Mouse (Mus musculus) retina, adult 2 months (tissue): Measurements from ENCODE around the gene Lpar3.

Experiments used
- DNase-seq: peaks from one replicate; pipeline ENCODE4 v3.0.0-alpha.2; 2012; ENCODE audit warnings: low read depth, low spot score

The Lpar3 gene

DNA sequence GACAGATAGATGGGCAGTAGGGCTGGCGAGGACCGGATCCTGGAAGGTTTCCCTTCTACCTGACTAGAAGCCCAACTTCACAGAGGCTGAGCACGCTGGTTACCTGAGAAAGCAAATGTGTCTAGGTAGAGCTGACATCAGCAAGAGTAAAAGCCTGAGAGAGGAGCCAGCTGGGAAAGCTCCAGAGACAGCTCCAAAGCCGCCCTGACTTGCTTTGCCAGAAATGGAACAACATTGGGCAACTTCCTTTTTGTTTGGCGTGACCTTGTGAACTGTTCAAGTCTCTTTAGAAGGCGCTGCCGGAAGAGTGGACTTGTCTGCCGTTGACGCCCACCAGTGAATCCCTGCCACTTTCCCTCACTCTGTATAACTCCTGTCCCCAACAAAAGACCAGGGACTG is 39.4 kb downstream of the Lpar3 start:
- no peak for DNase-seq

DNA sequence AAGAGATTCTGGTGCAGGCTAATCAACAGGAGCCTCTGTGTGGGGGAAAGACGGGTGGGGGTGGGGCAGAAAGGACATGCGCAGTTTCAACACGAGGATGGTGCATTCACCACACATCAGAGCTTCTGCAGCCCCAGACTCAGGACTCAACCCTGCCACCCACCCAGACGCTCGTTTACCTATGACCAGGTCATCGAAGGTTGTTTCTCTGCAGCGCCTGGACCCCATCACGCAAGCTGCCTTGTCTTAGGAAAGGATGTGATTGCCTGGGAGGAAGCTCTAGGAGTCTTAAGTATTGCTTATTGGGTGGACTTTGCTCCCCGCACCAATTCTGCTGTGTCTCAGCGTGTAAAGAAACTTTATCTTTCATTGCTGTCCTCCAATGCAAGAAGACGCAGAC is 40.1 kb downstream of the Lpar3 start:
- no peak for DNase-seq

DNA sequence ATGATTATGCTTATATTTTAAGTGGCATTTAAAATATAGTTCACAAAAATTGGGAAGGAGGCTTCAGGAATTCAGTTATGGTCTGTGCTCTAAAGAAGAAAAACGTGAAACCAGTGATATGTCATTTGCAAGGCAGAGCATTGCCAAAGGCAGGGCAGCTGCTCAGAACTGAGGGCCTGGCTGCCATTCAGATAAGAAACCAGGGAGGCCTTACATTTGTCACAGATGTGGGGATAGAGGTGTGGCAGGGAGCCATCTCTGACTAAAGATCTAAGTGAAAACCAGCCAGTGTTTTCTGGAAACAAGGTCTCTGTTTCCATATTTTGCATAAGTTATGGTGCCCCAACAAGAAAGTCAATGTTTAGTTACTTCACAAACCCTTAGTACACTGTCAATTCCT is 41.8 kb downstream of the Lpar3 start:
- no peak for DNase-seq

DNA sequence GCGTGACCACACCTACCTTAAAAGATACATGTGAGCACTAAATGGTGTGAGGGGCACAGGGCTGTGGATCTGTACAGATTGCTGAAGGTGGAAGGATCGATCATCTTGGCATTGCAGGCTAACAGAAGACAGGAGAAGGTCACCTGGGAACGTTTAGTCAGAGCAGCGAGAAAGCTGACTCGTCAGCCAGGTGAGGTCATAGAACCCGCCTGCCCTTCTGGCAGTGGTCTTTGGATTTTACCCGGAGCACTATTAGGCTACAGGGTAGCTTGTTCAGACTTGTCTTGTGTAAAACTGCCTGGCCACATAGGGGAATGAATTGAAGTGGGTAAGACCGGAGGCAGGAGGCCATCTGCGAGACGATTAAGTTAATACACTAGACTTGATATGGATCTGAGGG is 43.4 kb downstream of the Lpar3 start:
- DNase-seq: no peak

DNA sequence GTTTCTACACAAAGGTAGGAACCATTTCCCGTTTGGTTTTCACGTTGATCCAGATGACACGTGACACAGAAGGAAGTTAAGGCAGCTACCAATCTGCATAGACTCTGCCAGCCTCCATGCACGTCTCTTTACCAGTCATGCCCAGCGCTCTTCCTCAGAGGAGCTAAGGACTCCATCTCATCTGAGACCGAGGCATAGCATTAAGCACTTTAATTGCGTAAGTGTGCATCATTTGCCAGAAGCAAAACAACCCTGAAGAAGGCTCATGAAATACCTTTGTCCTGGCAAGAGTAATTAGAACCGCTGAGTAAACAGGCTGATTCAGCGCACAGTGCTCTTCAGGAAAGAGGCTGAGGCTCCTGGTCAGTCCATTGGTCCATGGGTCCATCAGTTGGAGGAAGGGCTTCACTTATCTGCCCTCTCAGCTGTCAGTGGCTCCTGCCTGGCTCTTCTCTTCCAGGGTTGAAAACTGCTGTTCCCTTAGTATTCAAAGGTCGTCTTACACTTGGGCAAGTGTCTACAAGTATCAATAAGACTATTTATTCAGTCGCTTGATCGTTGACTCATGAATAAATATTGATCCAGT is 44.9 kb downstream of the Lpar3 start:
- no peak for DNase-seq

DNA sequence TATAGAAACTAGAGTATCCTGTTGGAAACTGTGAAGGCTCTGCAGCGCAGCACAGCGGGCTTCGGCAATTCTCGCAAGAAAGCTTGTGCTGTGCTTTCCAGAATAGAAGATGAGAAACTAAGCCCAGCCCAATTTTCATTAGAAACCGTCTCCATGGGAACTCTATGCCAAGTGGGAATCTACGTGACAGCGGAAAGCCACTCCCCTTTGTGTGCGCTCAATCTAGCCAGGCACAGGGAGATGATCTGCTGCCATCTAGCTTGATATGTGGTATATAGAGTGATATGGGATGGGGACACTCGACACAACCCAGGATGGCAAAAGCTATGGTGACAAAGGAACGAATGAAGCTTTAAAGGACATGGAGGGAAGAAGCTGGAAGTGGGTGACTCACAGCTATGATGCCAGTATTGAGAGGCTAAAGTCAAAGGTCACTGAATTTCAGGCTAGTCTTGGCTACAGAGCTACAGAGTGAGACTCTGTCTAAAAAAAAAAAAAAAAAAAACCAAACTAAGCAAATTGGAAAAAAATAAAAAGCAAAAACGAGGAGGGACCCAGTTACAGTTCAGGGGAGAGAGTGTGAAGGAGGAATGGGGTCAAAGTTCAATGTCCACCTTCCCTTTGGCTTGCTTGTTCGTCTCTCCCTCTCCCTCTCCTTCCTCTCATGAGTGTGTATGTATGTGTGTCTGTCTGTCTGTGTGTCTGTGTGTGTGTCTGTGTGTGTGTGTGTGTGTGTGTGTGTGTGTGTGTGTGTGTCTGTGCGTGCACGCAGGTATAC is 47.5 kb downstream of the Lpar3 start:
- DNase-seq: no peak

DNA sequence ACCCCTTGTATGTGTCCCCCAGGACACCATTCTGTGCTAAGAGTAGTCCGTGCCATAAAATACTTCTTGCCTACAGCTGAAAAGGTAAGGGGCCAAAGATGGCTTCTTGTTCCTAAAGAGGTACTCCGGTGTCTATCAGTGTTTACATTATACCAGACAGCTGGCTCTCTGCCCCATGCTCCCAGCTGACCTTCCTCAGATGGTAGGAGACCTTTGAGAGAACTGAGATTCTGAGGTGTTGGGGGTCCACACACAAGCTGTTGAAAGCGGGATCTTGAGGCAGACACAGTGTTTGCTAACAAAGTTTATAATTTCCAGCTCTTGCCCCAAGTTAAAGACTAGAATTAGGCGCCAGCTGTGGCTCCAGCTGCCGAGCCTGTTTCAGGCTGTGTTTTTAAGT is 53.7 kb downstream of the Lpar3 start:
- DNase-seq: no peak

DNA sequence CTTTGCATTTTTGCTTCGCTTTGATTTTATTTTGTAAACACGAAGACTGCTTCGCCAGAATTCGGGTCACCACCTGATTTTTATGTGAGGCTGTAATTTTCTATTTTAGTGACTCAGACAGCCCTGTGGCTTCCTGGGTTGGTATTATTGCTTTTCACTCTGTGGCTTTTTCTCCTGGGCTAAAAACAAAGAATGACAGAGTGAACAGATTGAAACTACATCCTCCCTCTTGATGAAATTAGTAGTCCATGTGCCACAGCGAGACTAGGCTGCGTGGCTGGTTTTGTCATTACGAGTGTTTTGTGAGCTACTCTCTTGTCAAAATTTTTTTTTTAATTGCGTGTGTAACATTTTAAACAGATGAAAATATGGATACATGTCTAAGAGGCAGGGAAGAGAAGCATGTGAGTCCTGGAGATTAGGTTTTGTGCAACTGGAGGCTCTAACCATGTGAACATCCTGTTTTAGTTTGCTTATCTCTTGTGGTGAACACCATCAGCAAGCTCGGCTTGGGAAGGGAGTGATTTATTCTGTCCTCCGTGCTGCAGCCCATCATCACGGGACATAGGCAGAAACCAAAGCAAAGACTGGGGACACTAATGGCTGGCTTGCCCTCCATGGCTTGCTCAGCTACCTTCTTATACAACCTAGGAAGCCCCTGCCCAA is 54.7 kb downstream of the Lpar3 start:
- DNase-seq: no peak

DNA sequence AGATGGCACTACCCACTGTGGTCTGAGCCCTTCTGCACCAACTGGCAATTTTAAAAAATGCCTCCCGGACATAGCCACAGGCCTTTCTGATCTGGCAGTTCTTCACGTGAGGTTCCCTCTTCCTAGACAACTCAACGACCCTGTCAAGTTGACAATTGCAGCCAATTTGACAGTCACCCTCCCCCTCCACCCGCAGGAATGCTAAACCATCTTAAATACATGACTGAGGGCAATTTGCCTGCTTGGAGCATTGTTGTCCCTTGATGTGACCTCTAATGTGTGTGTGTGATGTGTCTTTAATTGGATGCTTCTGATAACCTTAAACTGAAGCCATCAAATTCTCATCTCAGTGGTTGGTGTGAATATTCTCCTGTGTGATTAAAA is 55.3 kb downstream of the Lpar3 start:
- DNase-seq: no peak

DNA sequence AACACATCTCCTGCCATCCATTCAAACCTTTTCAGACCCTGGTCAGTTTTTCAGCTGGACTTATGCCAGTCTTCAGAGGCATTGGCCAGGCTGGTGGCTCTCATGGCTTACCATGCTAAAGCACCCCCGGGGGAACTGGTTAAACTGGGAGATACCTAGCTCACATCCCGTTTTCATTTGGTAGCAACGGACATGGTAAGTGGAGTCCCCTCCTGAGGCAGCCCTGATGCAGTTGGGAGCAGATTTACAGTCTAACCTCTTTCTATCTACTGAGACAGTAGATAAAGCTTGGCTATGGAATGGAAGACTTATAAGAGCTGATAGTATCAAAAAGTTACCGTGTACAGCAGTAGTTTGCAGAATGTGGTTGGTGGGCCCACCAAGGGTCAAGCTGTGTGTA is 56.2 kb downstream of the Lpar3 start:
- no peak for DNase-seq

DNA sequence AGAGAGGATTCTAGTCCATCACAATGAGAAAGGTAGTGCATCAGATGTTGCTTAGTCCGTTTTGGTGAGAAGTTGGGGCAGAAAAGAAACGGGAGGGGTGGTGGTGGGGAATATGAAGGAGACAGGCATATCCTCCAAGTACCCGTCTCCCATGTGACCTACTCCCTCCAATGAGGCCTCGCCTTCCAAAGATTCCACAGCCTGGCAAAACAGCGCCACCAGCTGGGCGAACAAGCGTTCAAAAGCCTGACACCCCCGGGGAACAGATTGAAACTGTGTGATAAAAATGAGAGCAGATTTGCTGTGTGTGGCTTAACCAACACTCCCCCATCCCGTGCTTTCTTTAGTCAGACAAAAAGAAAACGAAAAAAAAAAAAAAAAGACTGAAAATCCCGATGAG is 56.7 kb downstream of the Lpar3 start:
- DNase-seq: no peak

DNA sequence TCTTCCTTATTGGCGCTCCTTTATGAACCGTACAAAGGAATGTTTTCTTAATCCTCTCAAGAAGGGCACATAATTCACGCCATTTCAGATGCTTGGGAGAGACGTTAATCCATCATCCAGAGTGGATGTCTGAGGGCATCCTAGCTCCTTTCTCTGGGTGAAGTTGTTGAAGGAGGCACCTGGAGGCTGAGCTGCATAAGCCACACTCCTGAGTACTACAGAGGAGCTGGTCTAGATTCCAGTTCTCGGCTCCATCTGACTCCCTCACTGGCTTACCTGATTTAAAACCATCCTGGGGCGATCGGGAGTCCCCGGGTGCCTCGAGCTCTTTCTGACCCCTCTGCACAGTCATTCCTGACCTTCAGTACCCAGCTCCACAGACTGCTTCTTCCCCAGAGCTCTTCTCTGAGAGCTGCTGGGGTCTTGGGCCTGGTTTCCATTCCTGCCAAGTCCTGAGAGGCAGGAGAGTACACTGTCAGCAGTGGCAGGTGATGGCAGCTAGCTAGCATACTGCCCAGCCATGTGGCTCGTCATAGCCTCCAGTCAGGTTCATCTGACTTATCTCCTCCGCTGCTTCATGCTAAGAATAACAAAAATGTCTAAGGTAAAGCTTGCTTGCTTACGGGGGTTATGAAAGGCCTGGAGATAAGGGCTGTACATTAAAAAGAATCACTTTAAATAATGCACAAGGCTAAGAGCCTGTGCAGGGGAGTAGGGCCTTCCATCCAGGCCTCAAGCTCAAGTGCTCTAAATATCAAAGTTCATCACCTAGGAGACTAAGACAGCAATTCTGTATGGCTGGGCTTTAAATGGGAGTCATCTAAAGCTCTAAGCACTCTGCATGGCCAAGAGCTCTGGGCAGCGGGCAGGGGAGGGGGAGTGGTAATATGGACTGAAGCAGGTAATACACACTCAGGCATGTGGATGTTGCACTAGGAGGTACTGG is 57.7 kb downstream of the Lpar3 start:
- no peak for DNase-seq

DNA sequence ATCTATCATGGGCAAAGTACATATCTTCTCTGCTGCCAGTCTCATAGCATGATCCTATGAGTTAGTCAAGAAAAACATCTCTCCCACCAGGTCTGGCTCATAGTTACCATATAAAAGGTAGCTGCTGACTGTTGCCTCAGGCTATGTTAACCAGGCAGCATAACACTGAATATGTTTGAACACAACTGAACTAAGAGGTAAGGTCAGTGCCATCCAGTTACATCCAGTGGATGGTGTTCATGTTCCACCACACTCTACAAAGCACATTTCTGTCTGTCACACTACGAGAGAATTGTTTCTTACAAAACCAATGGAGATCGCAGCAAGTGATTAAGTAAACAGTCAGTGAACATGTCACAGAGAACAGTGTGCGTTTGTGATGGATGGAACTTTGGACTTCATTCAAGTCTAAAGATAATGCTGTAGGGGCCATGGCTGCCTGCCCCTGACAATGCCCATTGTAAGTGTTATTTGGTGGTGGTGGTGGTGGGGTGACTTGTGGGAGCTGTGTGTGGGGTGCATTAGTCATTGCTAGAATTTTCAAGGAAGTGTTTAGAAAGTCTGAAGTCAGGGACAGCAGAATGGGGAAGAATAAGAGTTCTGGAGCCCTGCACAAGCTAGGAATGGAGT is 63.1 kb downstream of the Lpar3 start:
- no peak for DNase-seq

DNA sequence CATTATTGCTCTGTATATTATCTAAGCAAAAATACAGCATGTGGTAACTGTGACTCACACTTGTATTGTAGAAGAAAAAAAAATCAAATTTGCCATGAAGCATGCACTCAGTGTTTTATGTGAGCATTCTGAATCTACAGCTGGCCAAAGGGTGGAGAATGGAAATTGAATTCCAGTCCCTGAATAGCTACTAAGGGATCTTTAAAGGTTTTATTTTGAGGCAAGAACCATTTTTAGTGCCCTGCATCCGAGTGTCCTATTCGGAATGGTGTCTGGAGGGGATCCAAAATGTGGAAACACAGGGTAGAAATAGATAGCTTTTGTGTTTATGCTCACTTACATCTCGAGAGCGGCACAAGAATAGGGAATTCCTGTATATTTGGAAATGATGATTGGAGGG is 65.4 kb downstream of the Lpar3 start:
- no peak for DNase-seq

DNA sequence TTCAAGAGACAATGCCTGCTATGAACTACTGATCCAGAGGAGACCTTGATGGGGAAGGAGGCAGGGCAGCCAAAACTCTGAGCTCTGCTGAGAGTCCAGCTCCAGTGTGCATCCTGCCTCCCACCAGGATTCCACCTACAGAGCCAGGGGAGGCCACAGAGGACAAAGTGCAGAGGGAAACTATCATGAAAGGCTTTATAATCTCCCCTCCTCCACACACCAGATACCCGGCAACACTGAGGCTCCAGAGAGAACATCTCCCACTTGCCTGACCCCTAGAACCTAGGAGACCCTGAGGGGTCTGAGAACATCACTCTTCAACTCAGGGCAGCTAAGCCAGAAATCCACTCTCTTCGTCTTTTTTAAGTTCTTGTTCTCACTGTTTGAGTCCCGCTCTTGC is 71.2 kb downstream of the Lpar3 start:
- no peak for DNase-seq

DNA sequence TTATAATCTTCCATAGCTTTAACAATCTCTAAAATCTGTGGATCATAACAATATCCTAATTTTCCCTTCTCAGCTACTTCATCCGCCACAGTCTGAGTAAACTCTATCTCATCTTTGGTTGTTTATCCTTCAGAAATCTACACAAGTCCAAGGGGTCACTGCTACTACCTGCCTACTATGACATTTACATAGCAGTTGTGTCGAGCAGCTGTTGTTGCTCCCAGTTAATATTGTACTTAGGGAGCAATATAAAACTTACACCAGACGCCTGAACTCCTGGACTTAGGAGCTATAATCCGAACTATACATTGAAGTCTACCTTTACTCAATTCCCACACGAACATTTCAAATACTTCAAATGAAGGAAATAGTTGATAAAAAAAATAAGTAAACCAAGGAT is 71.8 kb downstream of the Lpar3 start:
- no peak for DNase-seq

DNA sequence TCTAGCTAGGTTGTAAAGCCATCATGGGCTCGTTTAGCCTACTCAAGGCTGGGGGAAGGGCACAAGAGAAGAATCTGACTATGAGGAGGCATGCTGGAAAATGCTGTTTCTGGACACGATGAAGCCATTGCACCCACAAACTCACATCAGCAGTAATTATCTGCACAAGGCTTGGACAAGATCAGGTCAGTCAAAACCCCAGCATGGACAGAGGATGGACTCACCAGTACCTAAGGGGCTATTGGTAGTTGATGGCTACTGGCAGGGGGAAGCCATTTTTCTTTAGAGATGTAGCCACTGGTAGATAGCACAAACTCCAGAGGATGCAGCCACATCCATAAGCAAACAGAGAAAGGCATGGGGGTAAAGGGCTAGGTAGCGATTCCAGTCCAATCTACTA is 81.7 kb downstream of the Lpar3 start:
- DNase-seq: no peak

DNA sequence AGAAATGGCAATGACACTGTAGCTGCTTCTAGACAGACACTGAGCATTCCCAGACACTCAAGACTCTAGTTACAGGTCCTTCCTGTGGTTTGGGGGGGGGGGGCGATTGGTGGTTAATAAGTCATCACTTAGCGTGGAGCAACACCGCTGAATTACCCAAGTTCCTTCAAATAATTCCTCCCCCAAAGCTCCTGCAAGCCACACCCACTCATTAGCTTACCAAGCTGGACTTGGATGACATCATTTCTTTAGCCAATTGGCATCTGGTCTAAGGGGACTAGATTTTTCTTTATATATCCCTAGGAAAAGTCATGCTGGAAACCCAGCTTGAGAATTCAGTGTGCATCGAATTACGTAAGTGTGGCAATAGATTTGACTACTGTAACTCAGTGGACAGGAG is 82.4 kb downstream of the Lpar3 start:
- no peak for DNase-seq

DNA sequence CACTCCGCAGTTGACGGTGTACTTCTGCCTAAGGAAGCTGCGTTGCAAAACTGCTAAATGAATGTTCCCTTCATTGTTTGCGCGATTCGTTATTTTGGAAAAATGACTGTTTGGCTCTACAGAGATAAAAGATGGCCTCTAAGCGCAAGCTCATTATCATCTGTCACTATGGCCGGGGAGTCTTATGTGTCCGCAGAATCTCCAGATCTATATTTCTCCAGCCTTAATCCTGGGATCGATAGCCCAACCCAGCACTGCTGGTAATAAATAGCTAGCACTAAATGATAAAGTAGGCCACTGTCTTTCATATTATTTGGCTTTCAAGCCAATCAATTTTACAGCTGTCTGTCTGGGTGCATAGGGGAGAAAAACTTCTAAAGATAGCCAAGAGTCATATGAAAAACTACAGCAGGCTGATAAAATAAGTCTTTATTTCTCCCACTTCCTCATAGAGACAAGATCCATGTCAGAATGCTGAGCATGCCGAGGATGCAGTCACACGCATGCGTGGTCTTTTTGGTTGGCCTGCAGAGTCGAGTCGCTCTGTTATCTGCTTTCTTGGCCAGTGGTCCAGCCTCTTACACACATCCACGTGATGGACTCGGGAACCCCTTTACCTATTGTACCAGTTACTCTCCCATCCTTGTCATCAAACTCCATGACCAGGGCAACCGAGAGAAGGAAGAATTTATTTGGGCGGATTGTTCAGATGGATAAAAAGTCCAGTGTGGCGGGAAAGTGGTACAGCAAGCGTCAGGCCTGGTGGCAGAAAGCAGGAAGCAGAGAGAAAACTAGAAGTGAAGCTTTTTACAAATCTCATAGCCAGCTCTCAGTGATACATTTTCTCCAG is 84.0 kb downstream of the Lpar3 start:
- DNase-seq: no peak

DNA sequence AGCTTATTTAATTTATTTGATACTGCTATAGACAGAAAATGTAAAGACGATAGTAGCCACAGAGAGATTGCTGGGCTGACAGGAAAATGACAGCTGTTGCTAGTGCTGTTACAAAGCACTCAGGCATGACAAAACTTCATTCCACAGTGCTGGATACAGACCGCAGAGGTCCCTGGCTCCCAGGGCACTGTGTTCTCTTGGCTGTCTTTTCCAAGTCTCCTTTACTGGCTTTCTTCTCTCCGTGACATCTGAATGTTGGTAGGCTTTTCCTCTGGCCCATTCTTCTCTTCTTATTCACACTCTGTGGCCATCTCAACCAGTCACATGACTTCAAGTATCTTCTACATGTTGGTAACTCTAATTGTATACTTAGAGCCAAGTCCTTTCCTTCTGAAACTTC is 86.6 kb downstream of the Lpar3 start:
- DNase-seq: no peak

DNA sequence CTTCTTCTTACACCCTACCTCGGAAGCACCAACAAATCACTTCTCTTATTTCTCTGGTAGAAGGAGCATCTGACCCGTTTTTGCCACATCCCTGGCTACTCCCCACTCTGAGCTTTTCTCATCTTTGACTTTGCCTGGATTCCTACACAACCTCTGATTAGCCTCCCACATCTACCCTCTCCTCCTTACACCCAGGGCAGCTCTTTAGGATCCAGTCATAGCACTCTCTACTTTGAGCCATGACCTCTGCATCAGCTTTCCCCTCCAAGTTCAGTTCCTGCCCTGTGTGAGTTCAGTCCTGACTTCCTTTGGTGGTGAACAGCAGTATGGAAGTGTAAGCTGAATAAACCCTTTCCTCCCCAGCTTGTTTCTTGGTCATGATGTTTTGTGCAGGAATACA is 87.1 kb downstream of the Lpar3 start:
- DNase-seq: no peak
